Mouse (Mus musculus) megakaryocyte-erythroid progenitor cell, adult 5-6 weeks (primary cell): ENCODE data around the gene Vmn1r224. TPM values are rescaled to one million over a fixed set of nuclear protein-coding genes. Genes with fewer than 3 reads are reported as not detected.

Experiments
- ATAC-seq: replicated peaks from 2 replicates; pipeline ENCODE4 v1.8.0; 2016; ENCODE audit warnings: mild to moderate bottlenecking, inconsistent platforms; ENCODE audit not compliant: severe bottlenecking, poor library complexity, low FRiP score, low TSS enrichment
- total RNA-seq, 2 experiments: library from RNA; stranded (forward) in 1 of 2; stranded (reverse) in 1 of 2; fragments of 200-1000, 215-1000 nt in 1 of 2; fragments of >200 nt in 1 of 2; fragmentation: Nextera tagmentation in 1 of 2; gene quantifications; 2 replicates each; pipeline ENCODE4 v1.2.3; 2014 to 2017

Vmn1r224 gene
- total RNA-seq (2014; fragmentation: Nextera tagmentation) (not detected in 2 replicates), total RNA-seq (2017) (not detected in 2 replicates)

DNA sequence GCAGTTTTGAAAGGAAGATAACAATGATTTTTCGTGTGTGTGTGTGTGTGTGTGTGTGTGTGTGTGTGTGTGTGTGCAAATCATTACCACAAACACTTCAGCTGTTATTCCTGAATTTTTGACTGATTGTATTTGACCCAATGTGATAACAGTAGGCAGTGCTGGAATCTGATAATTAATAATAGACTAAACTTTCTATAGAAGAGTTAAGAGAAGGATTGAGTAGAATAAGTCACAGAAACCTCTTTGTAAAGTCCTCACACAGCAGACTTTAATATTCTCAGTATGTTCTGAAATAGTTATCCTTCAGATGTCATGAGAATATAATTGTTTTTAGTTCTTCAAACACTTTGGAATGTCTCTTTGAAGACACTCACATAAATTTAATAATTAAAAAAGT, at the start of gene Vmn1r224:
Vmn1r224 (plus strand) TSS at position 301 of the 400 bp plus-strand sequence.
- no peak for ATAC-seq

GRCm38 (mm10) chr17:20399105-20399504, 14.8 kb upstream of the Vmn1r224 start:
- ATAC-seq = no peak

DNA sequence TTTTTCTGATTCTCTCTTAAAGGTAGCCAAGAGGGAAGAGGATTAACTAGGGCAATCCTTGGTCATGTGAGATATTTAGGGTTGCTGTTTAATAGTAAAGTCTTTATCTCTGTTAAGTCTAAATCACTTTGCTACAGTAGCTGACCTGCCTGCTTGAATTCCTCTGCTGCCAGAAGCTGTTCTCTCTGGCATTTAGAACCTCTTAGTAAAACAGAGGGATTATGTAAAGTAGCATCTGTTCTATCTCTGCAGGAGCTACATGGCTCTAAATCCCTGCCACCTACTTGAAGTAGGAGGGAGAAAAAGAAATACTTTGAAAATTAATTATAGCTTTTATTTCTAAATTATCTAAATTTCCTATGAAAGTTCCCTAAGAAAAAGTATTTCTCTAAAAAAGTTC, 25.3 kb downstream of the Vmn1r224 start:
- no peak for ATAC-seq

GRCm38 (mm10) chr17:20473311-20473710, 59.4 kb downstream of the Vmn1r224 start:
- ATAC-seq = no peak

Other genes with a start within 250 kb of the Vmn1r224 start
- gene Fpr-rs6, start 231.0 kb upstream of the Vmn1r224 start, total RNA-seq (2014; fragmentation: Nextera tagmentation) = not detected in 2 replicates
- not detected in 2 replicates for gene Fpr-rs6, start 231.0 kb upstream of the Vmn1r224 start, total RNA-seq (2017)
- not detected in 2 replicates for gene Vmn2r105, start 179.1 kb upstream of the Vmn1r224 start, total RNA-seq (2014; fragmentation: Nextera tagmentation)
- gene Vmn2r105, start 179.1 kb upstream of the Vmn1r224 start, total RNA-seq (2017) = not detected in 2 replicates
- not detected in 2 replicates for gene Vmn2r106, start 128.6 kb upstream of the Vmn1r224 start, total RNA-seq (2014; fragmentation: Nextera tagmentation)
- gene Vmn2r106, start 128.6 kb upstream of the Vmn1r224 start, total RNA-seq (2017) = not detected in 2 replicates
- not detected in 2 replicates for gene Vmn2r107, start 68.9 kb upstream of the Vmn1r224 start, total RNA-seq (2014; fragmentation: Nextera tagmentation)
- not detected in 2 replicates for gene Vmn2r107, start 68.9 kb upstream of the Vmn1r224 start, total RNA-seq (2017)
- not detected in 2 replicates for gene Vmn2r108, start 67.2 kb downstream of the Vmn1r224 start, total RNA-seq (2014; fragmentation: Nextera tagmentation)
- not detected in 2 replicates for gene Vmn2r108, start 67.2 kb downstream of the Vmn1r224 start, total RNA-seq (2017)
- gene Vmn1r225, start 84.0 kb downstream of the Vmn1r224 start, total RNA-seq (2014; fragmentation: Nextera tagmentation) = not detected in 2 replicates
- gene Vmn1r225, start 84.0 kb downstream of the Vmn1r224 start, total RNA-seq (2017) = not detected in 2 replicates
- gene Vmn2r109, start 150.6 kb downstream of the Vmn1r224 start, total RNA-seq (2014; fragmentation: Nextera tagmentation) = not detected in 2 replicates
- not detected in 2 replicates for gene Vmn2r109, start 150.6 kb downstream of the Vmn1r224 start, total RNA-seq (2017)
- not detected in 2 replicates for gene Vmn2r110, start 182.3 kb downstream of the Vmn1r224 start, total RNA-seq (2014; fragmentation: Nextera tagmentation)
- gene Vmn2r110, start 182.3 kb downstream of the Vmn1r224 start, total RNA-seq (2017) = under 0.01 TPM in 1 of 2 replicates, not detected in the other
- not detected in 2 replicates for gene Fpr-rs3, start 210.7 kb downstream of the Vmn1r224 start, total RNA-seq (2014; fragmentation: Nextera tagmentation)
- gene Fpr-rs3, start 210.7 kb downstream of the Vmn1r224 start, total RNA-seq (2017) = not detected in 2 replicates